Mouse (Mus musculus) layer of hippocampus, postnatal 14 days (tissue): ENCODE data around the gene Casp3. TPM values are rescaled to one million over a fixed set of nuclear protein-coding genes. Genes with fewer than 3 reads are reported as not detected.

Experiments
- DNase-seq, 2 experiments: peaks; one replicate each; pipeline ENCODE4 v3.0.0; 2021 to 2022; ENCODE audit warnings: low spot score in 2 of 2, mixed read lengths in 1 of 2
- total RNA-seq, 2 experiments: library from RNA; stranded (reverse); gene quantifications; 2 replicates each; pipeline ENCODE4 v1.2.3; 2021

Gene Casp3
- total RNA-seq, 2 experiments from 2014 or later = 25.5 to 25.9 TPM

- peak; percentile 57 to 83 for DNase-seq
Observed at GRCm38 (mm10) chr8:46671496-46671895, 54.4 kb downstream of the Casp3 start.

GRCm38 (mm10) chr8:46680671-46681365, 63.7 kb downstream of the Casp3 start:
- DNase-seq = no peak

GRCm38 (mm10) chr8:46686664-46687336, 69.7 kb downstream of the Casp3 start:
- DNase-seq = peak; percentile 94 to 95

Other genes with a start within 250 kb of the Casp3 start
- 10 to 100 TPM; 47.8 to 50.2 TPM for gene Acsl1, start 146.3 kb upstream of the Casp3 start, total RNA-seq
- gene Cenpu, start 65.3 kb upstream of the Casp3 start, total RNA-seq = 1 to 10 TPM; 1.4 to 1.7 TPM
- 1 to 10 TPM; 4.2 to 6.0 TPM for gene Primpol, start 79 bp upstream of the Casp3 start, total RNA-seq
- 10 to 100 TPM; 48.9 to 51.1 TPM for gene Irf2, start 122.4 kb downstream of the Casp3 start, total RNA-seq